Mouse (Mus musculus) hindbrain, postnatal 0 days (tissue): ENCODE data around the gene Ube2j2. TPM values are rescaled to one million over a fixed set of nuclear protein-coding genes. Genes with fewer than 3 reads are reported as not detected.

Experiments
- ATAC-seq: fragments of 200-750 bp; cut with Nextera tagmentation; 2 replicates; pipeline ENCODE4 v1.8.0; 2017; ENCODE audit warnings: mild to moderate bottlenecking, moderate TSS enrichment, moderate library complexity
- DNase-seq: peaks from one replicate; pipeline ENCODE4 v3.0.0-alpha.2; 2015; ENCODE audit warnings: low spot score
- H3K27ac ChIP-seq: fragments of 300-500 bp; sonication (generic); 2 replicates; pipeline ENCODE4 v1.5.1; 2014; ENCODE audit warnings: mild to moderate bottlenecking
- H3K27me3 ChIP-seq: fragments of 300-500 bp; sonication (generic); 2 replicates; pipeline ENCODE4 v1.6.1; 2014; ENCODE audit warnings: low read length, mixed read lengths; ENCODE audit not compliant: insufficient read depth
- H3K36me3 ChIP-seq: fragments of 300-500 bp; sonication (generic); 2 replicates; pipeline ENCODE4 v1.6.1; 2014; ENCODE audit warnings: low read length, mixed read lengths; ENCODE audit not compliant: insufficient read depth
- H3K4me1 ChIP-seq: fragments of 300-500 bp; sonication (generic); 2 replicates; pipeline ENCODE4 v1.6.1; 2014; ENCODE audit warnings: antibody characterized with exemption, low read length, mixed read lengths; ENCODE audit not compliant: insufficient read depth
- H3K4me2 ChIP-seq: fragments of 300-500 bp; sonication (generic); 2 replicates; pipeline ENCODE4 v1.6.1; 2014; ENCODE audit warnings: low read depth, mild to moderate bottlenecking, low read length, moderate library complexity, mixed read lengths
- H3K4me3 ChIP-seq: fragments of 300-500 bp; sonication (generic); 2 replicates; pipeline ENCODE4 v1.5.1; 2014; ENCODE audit warnings: low read length
- H3K9ac ChIP-seq: fragments of 300-500 bp; sonication (generic); replicated peaks from 2 replicates; pipeline ENCODE4 v1.6.1; 2014; ENCODE audit warnings: mild to moderate bottlenecking, low read length, moderate library complexity, mixed read lengths
- H3K9me3 ChIP-seq: fragments of 300-500 bp; sonication (generic); 2 replicates; pipeline ENCODE4 v1.6.1; 2016; ENCODE audit warnings: low read length, mixed read lengths
- CTCF ChIP-seq: IDR thresholded peaks from 2 replicates; pipeline ENCODE4 v1.5.1; 2016; ENCODE audit warnings: antibody characterized with exemption, control low read depth, low read depth
- WGBS: fragments of 180-500 bp; shearing (Covaris S2); extraction: QIAGEN DNeasy Blood & Tissue Kit; methylation state at CpG from one replicate; pipeline ENCODE4 v1.1.7; 2014; 5-methylcytosine and 5-hydroxymethylcytosine counted together
- polyA plus RNA-seq: library from polyadenylated mRNA; unstranded; fragments of >200 nt; fragmentation: Nextera tagmentation; extraction: Ambion mirVana; gene quantifications from 2 replicates; pipeline ENCODE4 v1.2.1, GENCODE M21; 2015
- total RNA-seq: library from RNA; depleted of rRNA; stranded (reverse); fragments of >200 nt; gene quantifications from 2 replicates; pipeline ENCODE4 v1.2.3, GENCODE M21; 2014

Ube2j2 gene
- total and polyA plus RNA-seq, 2 experiments from 2014 or later: 47.5 to 126 TPM

DNA sequence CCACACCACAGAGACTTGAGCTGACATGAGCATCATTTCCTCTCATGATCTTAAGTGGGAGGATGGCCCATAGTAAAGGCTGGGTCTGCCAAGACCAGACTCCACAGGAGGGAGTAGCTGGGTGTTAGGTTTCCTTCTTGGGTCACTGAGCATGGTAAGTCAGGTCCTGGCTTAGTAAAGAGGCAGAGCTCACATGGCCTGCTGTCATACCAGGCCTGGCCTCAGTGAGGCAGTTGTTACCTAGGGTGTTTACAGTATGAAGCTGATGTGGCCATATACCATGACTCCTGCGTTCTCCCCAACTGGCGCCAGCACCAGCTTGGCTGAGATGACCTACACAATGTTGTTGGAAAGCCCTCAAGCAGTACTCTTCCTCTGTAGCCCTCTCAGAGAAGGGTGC lies 29.6 kb downstream of the Ube2j2 start:
- no peak for TF ChIP-seq CTCF
- Histone ChIP-seq H3K36me3 (no peaks in the 10 kb centered on the region), H3K4me3 (no peak overlapping the region), H3K27me3 (no peaks in the 10 kb centered on the region), H3K27ac (no peak overlapping the region), H3K4me2 (no peak overlapping the region), H3K4me1 (no peaks in the 10 kb centered on the region), H3K9ac (no peak overlapping the region), H3K9me3 (no peaks in the 10 kb centered on the region)
- WGBS: 89% methylated on average over 2 of the region's 2 CpGs
- DNase-seq (no peak), ATAC-seq (no peak)

DNA sequence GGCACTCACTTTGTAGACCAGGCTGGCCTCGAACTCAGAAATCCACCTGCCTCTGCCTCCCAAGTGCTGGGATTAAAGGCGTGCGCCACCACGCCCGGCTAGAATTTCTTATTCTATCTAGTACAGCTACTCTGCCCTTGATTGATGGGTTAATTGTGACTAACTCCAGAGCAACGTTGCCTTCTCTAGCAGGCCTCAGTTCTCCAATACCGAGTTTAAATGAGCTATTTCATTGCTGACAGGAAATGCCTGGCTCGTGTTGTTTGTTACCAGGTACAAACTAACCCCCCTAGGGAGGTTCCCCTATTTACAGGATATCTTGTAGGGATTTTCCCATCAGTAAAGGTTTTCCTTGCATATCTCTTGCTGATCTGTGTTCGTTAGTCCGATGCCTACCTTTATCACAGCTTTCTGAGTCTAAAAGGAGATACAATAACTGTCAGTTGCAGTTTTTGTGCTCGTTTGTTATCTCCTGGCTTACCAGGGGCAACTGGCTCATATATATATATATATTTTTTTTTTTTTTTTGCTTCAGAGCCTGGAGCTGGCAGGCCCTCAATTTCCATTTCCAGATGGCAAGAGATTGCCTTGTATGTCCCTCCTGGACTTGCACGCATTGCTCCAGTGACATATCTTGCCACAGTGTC lies 37.9 kb downstream of the Ube2j2 start:
- H3K4me2 ChIP-seq: no peak overlapping the region
- WGBS: 79% methylated on average over 12 of the region's 12 CpGs
- DNase-seq: no peak
- TF ChIP-seq CTCF: no peak
- no peaks in the 10 kb centered on the region for H3K4me1 ChIP-seq
- ATAC-seq: no peak
- no peaks in the 10 kb centered on the region for H3K36me3 ChIP-seq
- no peak overlapping the region for H3K9ac ChIP-seq
- no peaks in the 10 kb centered on the region for H3K27me3 ChIP-seq
- no peak overlapping the region for H3K27ac ChIP-seq
- no peak overlapping the region for H3K4me3 ChIP-seq
- H3K9me3 ChIP-seq: no peaks in the 10 kb centered on the region

DNA sequence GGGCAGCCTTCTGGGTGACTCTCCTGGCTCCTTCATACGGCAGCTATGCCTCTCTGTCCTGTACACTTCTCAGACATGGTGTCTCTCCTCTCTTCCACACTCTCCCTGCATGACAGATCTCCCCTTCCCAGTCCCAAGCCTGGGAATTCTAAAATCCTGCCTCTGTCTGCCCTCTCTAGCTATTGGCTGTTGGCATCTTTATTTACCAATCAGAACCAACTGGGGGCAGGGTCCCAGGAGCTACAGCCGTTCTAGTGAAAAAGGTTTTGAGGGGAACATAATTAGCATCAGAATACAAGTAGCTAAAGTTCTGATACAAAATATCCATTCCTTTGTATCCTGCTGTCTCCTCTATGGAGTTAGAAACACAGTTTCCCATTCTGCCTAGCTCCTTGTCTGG lies 40.2 kb downstream of the Ube2j2 start:
- ATAC-seq (no peak), DNase-seq (no peak)
- 11% methylated on average over 2 of the region's 2 CpGs for WGBS
- no peak overlapping the region for H3K9ac ChIP-seq
- no peaks in the 10 kb centered on the region for H3K4me1 ChIP-seq
- no peaks in the 10 kb centered on the region for H3K36me3 ChIP-seq
- H3K4me2 ChIP-seq: no peak overlapping the region
- no peak overlapping the region for H3K27ac ChIP-seq
- H3K4me3 ChIP-seq: no peak overlapping the region
- H3K9me3 ChIP-seq: no peaks in the 10 kb centered on the region
- no peaks in the 10 kb centered on the region for H3K27me3 ChIP-seq
- TF ChIP-seq CTCF: no peak

DNA sequence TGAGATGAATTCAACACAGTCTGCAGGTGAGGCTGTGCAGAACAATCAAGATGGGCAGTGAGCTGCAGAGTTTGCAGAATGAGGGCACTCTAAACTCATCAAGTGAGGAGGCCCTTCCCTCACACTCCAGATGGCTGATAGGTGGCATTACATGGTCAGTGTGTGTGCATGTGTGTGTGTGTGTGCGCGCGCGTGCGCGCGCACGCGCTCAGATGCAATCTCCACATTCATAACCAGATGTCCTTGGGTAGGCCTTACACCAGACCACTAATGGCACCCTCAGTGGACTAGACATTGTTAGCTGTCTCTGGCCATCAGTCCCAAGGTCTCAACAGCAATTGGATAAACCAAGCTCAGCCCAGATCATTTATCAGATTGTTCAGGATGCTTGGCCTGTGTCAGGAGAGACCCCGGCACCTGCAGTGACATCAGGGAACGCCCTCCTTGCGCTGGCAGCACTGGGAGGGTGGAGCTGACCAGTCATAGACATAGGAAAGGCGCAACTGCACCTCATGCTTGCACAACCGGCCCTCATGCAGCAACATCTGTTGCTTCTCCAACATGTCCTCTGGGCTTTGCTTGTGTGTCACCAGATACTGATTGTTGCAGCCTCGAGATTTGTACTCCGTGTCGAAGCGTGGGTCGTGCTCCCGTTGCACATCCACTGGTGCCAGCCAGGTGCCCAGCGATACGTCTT lies 47.7 kb downstream of the Ube2j2 start:
- 86% methylated on average over 22 of the region's 22 CpGs for WGBS
- Histone ChIP-seq H3K36me3 (peaks cover 5% of the 10 kb centered on the region), H3K9ac (peak overlapping the region; percentile 68), H3K27ac (peak overlapping the region; percentile 98), H3K4me2 (peak overlapping the region; percentile 88), H3K9me3 (no peaks in the 10 kb centered on the region), H3K4me3 (peak overlapping the region; percentile 82), H3K4me1 (peaks cover 9% of the 10 kb centered on the region), H3K27me3 (no peaks in the 10 kb centered on the region)
- TF ChIP-seq CTCF: no peak; the same call in 1 of the 2 replicates
- ATAC-seq (no peak), DNase-seq (peak; percentile 8)

DNA sequence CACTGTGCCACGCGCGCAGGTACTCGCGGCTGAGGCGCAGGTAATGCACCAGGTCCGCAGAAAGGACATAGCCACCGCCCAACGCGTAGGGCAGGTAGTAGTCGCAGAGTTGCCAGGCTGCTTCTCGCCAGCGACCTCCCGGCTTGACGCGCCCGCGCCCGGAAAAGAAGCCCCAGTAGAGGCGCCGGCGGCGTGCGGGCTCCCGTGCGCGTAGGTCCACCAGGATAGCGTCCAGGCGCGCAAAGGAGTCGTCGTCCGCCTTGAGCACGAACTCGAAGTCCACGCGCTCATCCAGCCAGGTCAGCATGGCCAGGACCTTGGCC lies 48.2 kb downstream of the Ube2j2 start:
- Histone ChIP-seq H3K27ac (peak overlapping the region; percentile 98), H3K36me3 (peaks cover 10% of the 10 kb centered on the region), H3K4me1 (peaks cover 9% of the 10 kb centered on the region), H3K9ac (peak overlapping the region; percentile 68), H3K4me2 (peak overlapping the region; percentile 88), H3K27me3 (no peaks in the 10 kb centered on the region), H3K4me3 (peak overlapping the region; percentile 82), H3K9me3 (no peaks in the 10 kb centered on the region)
- DNase-seq: no peak
- 0 out of 2 replicates have a peak, but pooled peaks have one; percentile 9 for TF ChIP-seq CTCF
- ATAC-seq: no peak
- 22% methylated on average over 37 of the region's 37 CpGs for WGBS

DNA sequence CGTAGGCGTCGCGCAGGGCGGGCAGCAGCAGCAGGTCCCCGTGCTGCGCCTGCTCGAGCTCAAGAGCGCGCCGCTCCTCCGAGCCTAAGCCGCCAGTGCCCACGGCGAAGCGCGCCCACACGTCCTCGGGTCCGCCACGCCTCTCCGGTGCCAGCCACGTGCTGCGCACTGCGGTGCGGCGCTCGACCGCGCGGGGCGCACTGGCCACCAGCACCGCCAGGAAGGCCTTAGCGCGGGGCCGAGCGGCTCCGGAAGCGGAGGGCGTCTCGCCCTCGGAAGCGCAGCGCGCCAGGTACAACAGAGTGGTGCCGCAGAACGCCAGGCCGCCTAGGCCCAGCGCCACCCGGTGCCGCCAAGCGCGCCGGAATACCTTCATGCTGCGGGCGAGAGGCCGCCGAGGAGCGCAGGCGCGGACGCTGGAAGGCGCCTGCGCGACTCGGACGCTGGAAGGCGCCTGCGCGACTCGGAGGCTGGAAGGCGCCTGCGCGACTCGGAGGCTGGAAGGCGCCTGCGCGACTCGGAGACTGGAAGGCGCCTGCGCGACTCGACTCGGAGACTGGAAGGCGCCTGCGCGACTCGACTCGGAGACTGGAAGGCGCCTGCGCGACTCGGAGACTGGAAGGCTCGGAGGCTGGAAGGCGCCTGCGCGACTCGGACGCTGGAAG lies 48.7 kb downstream of the Ube2j2 start, which contains the start of the genes B3galt6 and Sdf4:
Gene B3galt6 (minus strand): TSS at position 409 of the 665 bp plus-strand sequence.
Gene Sdf4 (plus strand): TSS at position 632 of the 665 bp plus-strand sequence.
- H3K9ac ChIP-seq: peak within 1 kb of the TSS; percentile 68
- H3K27me3 ChIP-seq: no peaks in the 10 kb centered on the region
- H3K4me2 ChIP-seq: peak within 1 kb of the TSS; percentile 88
- DNase-seq: peak; percentile 94
- ATAC-seq: peak; percentile 91
- H3K36me3 ChIP-seq: peaks cover 12% of the 10 kb centered on the region
- TF ChIP-seq CTCF: peak; percentile 37; the same call in 1 of the 2 replicates
- no peaks in the 10 kb centered on the region for H3K9me3 ChIP-seq
- H3K27ac ChIP-seq: peak within 1 kb of the TSS; percentile 98
- 1% methylated on average over 99 of the region's 99 CpGs for WGBS
- H3K4me3 ChIP-seq: peak within 1 kb of the TSS; percentile 82
- peaks cover 9% of the 10 kb centered on the region for H3K4me1 ChIP-seq
